Mouse (Mus musculus): ENCODE data around the gene Itpr2.

- TF ChIP-seq GATA1 (IDR thresholded peaks at IDR 0.05; ENCODE audit: low read length) (no peak), TAL1 (IDR thresholded peaks at IDR 0.05; ENCODE audit: low read length) (no peak)
Observed at GRCm38 (mm10) chr6:146335191-146335590, 166.8 kb downstream of the Itpr2 start.
